Mouse (Mus musculus) cerebellum, postnatal 10 days (tissue): ENCODE data around the gene Zfp953.
"Not testable (repeated sequence)": the region's sequence is repeated elsewhere in the genome, so short reads cannot be mapped to it uniquely, and the experiment has no call there.

Experiments
- DNase-seq, 2 experiments: peaks; one replicate each; pipeline ENCODE4 v3.0.0; 2021; ENCODE audit warnings: mixed read lengths in 2 of 2

Gene Zfp953

DNA sequence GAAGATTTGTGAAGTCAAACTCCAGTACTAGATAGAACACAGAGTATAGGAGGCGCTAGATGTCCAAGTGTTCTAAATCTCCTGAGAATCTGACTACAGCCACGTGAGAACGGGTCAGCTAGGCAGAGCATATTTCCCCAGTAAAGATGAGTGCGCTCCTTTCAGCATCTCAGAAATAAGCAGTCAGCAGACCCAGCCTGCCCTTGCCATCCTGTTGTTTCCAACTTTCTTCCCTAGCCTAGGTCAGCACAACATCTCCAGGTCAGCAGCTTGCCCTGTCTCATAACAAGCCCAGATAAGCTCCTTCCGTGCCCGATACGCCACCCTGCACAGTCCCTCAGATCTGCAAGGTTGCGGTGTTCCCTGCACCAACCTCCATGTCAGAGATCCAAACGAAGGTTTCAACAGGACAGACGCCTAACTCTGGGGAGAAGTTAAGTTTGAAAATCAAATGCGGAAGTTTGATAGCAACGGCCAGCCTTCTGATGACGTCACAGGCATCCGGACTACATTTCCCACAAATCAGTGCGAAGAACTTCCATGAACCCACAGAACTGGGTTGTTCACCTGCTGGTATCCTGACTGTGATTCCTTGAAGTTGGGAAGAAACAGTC, at the start of gene Zfp953, which contains the start of gene Gm28044:
Gene Zfp953 (minus strand): TSS at position 475 of the 614 bp plus-strand sequence.
Gene Gm28044 (minus strand): TSS at position 406 of the 614 bp plus-strand sequence.
- DNase-seq: peak; percentile 91 to 92

DNA sequence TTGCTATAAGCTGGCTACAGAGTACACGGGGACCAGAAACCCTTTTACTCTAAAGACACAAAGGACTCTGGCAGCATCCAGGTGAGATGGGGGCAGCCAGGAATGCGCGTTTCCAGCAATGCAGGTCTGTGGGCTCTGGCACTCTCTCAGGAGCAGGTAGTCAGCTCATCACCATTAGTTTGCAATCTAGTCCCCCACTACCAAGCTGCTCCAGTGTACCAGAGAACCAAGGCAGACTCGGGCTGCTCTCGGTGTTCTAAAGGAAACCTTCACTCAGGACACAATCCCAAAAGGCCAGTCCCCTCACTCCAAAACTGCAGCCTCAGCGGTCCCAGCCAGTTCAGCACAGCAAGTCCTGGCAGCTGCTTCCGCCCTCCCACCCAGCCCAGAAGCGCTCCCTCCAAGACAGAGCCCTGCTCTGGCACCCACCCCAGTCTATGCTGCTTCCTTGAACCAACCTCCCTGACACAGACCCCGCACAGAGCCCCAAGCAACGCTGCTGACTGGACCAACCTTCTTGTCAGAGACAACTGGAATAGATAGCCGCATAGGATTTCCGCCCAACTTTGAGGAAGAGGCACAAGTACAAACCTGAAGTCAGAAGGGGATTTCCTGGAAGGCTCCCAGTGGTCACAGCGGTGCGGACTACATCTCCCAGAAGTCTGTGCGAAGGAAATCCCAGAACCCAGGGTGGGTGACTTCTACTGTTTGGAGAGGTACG, 38.9 kb upstream of the Zfp953 start, which contains the start of gene Zfp429:
Gene Zfp429 (minus strand): TSS at position 637 of the 721 bp plus-strand sequence.
- DNase-seq: peak; percentile 78 to 82

GRCm38 (mm10) chr13:67376255-67376654, 15.8 kb upstream of the Zfp953 start:
- DNase-seq: not testable (repeated sequence)

GRCm38 (mm10) chr13:67375050-67375911, 14.9 kb upstream of the Zfp953 start, which contains the start of the genes Gm28041 and Zfp456:
Gm28041 (minus strand) TSS chr13:67375733.
Zfp456 (minus strand) TSS chr13:67375810.
- peak; percentile 52 to 63 for DNase-seq

- DNase-seq: no peak
These were observed 8.6 kb downstream of the Zfp953 start for GRCm38 (mm10) chr13:67351854-67352253.

DNA sequence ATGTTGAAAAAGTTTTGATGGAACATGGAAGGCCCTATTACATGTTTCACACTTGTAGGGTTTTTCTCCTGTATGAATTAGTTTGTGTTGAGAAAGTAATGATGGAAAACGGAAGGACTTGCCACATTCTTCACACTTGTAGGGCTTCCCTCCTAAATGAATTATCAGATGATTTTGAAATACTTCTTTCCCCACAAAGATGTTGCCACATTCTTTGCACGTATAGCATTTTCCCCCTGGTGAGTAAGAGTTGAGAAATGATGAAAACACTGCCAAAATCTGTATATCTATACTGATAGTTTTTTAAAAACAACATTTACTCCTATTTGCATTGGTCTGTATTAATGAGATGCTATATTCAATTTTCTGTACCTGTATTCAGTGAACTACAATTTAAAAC, 17.0 kb downstream of the Zfp953 start:
- no peak for DNase-seq

DNA sequence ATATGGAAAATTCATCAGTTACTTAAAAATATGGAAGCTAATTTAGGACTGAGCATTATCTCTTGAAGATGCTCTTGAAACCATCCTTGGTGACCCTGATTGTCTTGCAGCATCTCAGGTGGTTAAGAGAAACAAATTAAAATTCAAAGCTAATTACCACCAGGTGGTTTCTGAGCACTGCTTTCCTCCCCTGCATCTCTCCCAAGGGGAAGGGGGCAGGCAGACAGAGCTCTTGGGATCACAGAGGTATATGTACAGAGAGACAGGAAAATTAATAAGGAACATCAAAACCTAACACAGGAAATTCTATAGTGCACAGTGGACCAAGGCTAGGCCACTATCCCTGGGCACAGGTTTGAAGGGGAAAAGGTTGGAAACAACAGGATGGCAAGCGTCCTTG, 27.5 kb downstream of the Zfp953 start:
- peak in 1 of 2 experiments; percentile 3 for DNase-seq

GRCm38 (mm10) chr13:67332019-67332724, 28.2 kb downstream of the Zfp953 start, which contains the start of gene Zfp595:
Zfp595 (minus strand) TSS chr13:67332570.
- DNase-seq: peak; percentile 73 to 79

GRCm38 (mm10) chr13:67306718-67307117, 53.7 kb downstream of the Zfp953 start:
- DNase-seq: peak; percentile 9 to 15

DNA sequence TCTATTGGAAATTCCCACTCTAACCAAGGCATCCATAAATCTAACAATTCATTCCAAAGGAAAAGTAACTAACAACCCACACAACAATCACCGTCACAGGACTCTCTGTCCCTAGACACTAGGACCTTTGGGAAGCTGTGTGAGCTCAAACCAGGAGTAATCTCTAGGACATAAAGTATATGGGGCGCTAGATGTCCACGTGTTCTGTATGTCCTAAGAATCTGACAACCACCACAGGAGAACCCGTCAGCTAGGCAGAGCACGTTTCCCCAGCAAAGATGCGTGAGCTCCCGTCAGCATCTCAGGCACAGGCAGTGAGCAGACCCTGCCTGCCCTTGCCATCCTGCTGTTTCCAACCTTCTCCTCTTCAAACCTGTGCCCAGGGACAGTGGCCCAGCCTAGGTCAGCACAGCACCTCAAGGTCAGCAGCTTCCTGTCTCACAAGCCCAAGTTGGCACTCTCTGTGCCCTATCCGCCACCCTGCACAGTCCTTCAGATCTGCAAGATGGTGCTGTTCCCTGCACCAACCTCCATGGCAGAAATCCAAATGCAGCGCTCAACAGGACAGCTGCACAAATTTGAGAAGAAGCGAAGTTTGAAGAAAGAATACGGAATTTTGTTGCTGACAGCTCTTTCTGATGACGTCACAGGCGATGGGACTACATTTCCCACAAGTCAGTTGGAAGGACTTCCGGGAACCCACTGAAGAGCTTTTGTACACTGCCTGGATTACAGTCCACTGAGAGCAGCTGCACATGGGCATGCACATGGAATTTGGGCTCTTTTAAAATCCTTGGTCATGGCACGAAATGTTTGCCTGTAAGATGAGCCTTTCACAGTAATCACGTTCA, 54.4 kb downstream of the Zfp953 start, which contains the start of gene Zfp457:
Gene Zfp457 (minus strand): TSS at position 664 of the 851 bp plus-strand sequence.
- peak; percentile 93 to 94 for DNase-seq
